Mouse (Mus musculus) bone marrow, adult 2 months (tissue): ENCODE measurements around the gene Irf2bp2. TPM values are rescaled to one million over a fixed set of nuclear protein-coding genes. Genes with fewer than 3 reads are reported as not detected.

ENCODE experiments used
- H3K27ac ChIP-seq: fragments of 200-500 bp; 2 replicates; pipeline ENCODE4 v1.5.1; 2012; ENCODE audit warnings: low read depth, mild to moderate bottlenecking, control low read depth, inconsistent platforms, low read length; ENCODE audit not compliant: control insufficient read depth, poor library complexity, insufficient read depth
- H3K4me1 ChIP-seq: fragments of 200-500 bp; 2 replicates; pipeline ENCODE4 v1.6.1; 2011; ENCODE audit warnings: low read length; ENCODE audit not compliant: control insufficient read depth, insufficient read depth
- H3K4me3 ChIP-seq: fragments of 200-500 bp; replicated peaks from 2 replicates; pipeline ENCODE3; 2011; ENCODE audit warnings: mild to moderate bottlenecking, low read depth, low read length, control low read depth; ENCODE audit not compliant: control insufficient read depth
- CTCF ChIP-seq: fragments of 200-500 bp; IDR thresholded peaks from 2 replicates; pipeline ENCODE4 v1.5.1; 2011; ENCODE audit warnings: low read length, control low read depth; ENCODE audit not compliant: control insufficient read depth, insufficient read depth
- POLR2A ChIP-seq: fragments of 200-500 bp; IDR thresholded peaks from 2 replicates; pipeline ENCODE4 v1.6.1; 2011; ENCODE audit warnings: low read depth, mild to moderate bottlenecking, control low read depth, low read length, borderline replicate concordance; ENCODE audit not compliant: control insufficient read depth
- WGBS: fragments of 180-500 bp; shearing (Covaris S2); methylation state at CpG from one replicate; pipeline ENCODE4 v1.1.7; 2018; 5-methylcytosine and 5-hydroxymethylcytosine counted together
- polyA plus RNA-seq: library from polyadenylated mRNA; stranded (reverse); fragments of >200 nt; gene quantifications from 2 replicates; pipeline ENCODE4 v1.2.4, GENCODE M21; 2011; ENCODE audit warnings: low replicate concordance; ENCODE audit not compliant: missing spikeins, insufficient read depth, insufficient read length

Irf2bp2 gene
- polyA plus RNA-seq: 21.3 and 35.8 TPM in 2 replicates

DNA sequence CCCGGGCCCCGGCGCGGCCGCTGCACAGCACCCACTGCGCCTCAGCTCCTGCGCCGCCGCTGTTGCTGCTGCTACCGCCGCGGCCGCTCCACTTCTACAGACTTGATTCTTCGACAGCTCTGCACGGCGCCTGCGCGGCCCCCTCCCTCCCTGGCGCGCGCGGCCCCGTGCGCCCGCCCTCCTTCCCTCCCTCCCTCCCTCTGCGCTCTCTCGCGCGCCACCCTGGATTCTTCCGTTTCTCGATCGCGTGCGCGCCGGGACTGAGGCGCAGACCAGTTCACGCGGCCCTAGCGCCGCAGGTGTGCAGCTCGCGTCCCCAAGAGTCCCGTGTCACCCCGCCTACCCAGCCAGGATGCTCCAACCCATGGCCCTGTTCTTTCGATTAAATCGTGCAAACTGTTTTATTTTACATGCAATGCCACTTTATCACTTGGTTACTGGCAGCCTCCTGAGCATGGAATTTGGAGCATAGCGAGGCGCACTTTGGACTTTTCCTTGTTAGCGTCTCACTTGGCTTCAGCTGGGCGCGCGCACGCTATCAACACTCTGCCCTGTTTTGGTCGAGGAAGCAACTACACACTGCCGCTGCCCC is at the start of gene Irf2bp2:
Gene Irf2bp2, minus strand, starts transcription at position 98 of the 592 bp plus-strand sequence.
- Histone ChIP-seq H3K4me3 (peak within 1 kb of the TSS; percentile 93), H3K4me1 (peaks cover 8% of the 10 kb centered on the region; the same call in 1 of the 2 replicates), H3K27ac (peak within 1 kb of the TSS; percentile 99)
- TF ChIP-seq POLR2A: peak; percentile 97
- TF ChIP-seq CTCF: no peak
- WGBS: under 1% methylated on average over 56 of the region's 56 CpGs

- TF ChIP-seq CTCF: no peak
- no peak for TF ChIP-seq POLR2A
- H3K4me1 ChIP-seq: peaks cover 5% of the 10 kb centered on the region; the same call in 1 of the 2 replicates
- WGBS: 85% methylated on average over 4 of the region's 4 CpGs
- H3K4me3 ChIP-seq: no peak overlapping the region
- no peak overlapping the region for H3K27ac ChIP-seq
Observed at GRCm38 (mm10) chr8:126642665-126643064, 48.9 kb upstream of the Irf2bp2 start.

- Histone ChIP-seq H3K27ac (no peak overlapping the region), H3K4me1 (peaks cover 5% of the 10 kb centered on the region; the same call in 1 of the 2 replicates), H3K4me3 (no peak overlapping the region)
- no peak for TF ChIP-seq POLR2A
- TF ChIP-seq CTCF: no peak
- 79% methylated on average over 3 of the region's 3 CpGs for WGBS
Observed at GRCm38 (mm10) chr8:126641568-126642295, 47.9 kb upstream of the Irf2bp2 start.

- H3K27ac ChIP-seq: no peak overlapping the region
- 74% methylated on average over 3 of the region's 3 CpGs for WGBS
- H3K4me1 ChIP-seq: peaks cover 5% of the 10 kb centered on the region; the same call in 1 of the 2 replicates
- TF ChIP-seq POLR2A: no peak
- TF ChIP-seq CTCF: no peak
- no peak overlapping the region for H3K4me3 ChIP-seq
Observed at GRCm38 (mm10) chr8:126639161-126639560, 45.4 kb upstream of the Irf2bp2 start.

DNA sequence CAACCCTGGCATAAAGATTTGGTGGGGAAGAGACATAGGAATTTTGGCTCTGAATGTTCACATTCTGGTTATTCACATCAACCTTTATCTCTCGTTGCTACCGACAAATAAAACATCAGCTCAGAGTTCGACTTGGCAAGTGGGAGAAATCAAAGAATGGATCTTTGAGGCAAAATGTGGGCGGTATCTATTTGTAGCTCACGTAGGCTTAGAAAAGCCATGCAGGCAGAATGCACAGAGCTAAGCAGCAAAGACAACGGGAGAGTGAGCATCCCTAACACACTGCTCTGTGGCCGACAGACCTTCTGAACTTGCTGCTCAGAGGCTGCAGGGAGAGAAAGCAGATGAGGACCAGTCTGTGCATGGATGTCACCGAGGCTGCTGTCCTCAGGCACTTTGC is 44.2 kb upstream of the Irf2bp2 start:
- TF ChIP-seq POLR2A (no peak), CTCF (no peak)
- Histone ChIP-seq H3K4me3 (no peak overlapping the region), H3K4me1 (peaks cover 2% of the 10 kb centered on the region; the same call in 1 of the 2 replicates), H3K27ac (no peak overlapping the region)
- WGBS: 71% methylated on average over 8 of the region's 8 CpGs

DNA sequence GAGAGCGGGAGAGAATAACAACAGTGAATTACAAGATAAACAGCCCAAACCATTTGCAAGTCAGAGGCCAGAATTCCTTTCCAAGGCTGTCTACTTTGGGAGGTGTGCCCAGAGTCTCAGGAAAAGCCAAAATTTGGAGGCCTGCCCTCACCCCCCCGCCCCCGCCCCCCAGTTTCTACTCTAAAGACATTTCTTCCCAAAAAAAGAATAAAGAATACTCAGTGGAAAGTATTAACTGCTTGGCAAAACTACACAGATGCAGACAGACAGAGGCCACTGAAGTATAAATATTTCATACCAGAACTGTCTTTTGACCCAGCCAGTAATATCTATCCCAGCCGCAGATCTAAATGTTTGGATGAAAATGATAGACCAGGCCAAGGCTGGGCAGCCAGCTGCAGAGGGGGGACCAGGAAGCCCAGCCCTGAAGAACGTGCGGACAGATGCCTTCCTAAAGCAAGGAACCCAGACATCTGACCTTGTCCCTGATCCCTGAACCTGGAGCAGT is 40.8 kb upstream of the Irf2bp2 start:
- 80% methylated on average over 6 of the region's 6 CpGs for WGBS
- TF ChIP-seq POLR2A (no peak), CTCF (no peak)
- Histone ChIP-seq H3K27ac (no peak overlapping the region), H3K4me1 (no peaks in the 10 kb centered on the region), H3K4me3 (no peak overlapping the region)

GRCm38 (mm10) chr8:126628616-126629015 is 34.8 kb upstream of the Irf2bp2 start:
- 10% methylated on average over 3 of the region's 3 CpGs for WGBS
- TF ChIP-seq CTCF (no peak), POLR2A (no peak)
- no peak overlapping the region for H3K4me3 ChIP-seq
- peaks cover 9% of the 10 kb centered on the region for H3K4me1 ChIP-seq
- peak overlapping the region; percentile 63 for H3K27ac ChIP-seq

DNA sequence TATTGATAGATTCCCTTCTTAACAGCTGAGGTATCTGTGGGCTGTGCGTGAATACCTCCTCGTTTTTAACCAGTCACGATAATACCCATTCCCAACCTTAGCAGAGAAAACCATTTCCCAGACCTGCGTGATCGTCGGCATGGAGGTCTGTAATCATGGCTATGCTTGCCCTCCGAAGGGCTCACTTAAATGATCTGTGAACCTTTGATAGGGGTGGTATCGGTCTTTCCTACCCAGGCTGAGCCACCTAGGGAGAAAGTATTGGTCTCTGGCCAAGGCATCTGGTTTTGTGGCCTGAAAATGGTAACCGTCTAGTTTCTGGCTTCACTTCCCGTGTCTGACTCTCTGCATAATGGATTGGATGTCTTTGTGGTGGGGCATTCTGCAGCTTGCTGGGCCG is 32.6 kb upstream of the Irf2bp2 start:
- Histone ChIP-seq H3K4me3 (no peak overlapping the region), H3K4me1 (peaks cover 9% of the 10 kb centered on the region), H3K27ac (no peak overlapping the region)
- TF ChIP-seq CTCF: no peak
- TF ChIP-seq POLR2A: no peak
- WGBS: 30% methylated on average over 11 of the region's 11 CpGs
